Mouse (Mus musculus) kidney, adult 2 months (tissue): ENCODE measurements around the gene Tcf7l1.

ENCODE experiments used
- CTCF ChIP-seq: fragments of 200-500 bp; conservative IDR thresholded peaks from 2 replicates; pipeline ENCODE4 v1.5.1; 2011; ENCODE audit warnings: low read depth, mild to moderate bottlenecking, control low read depth, low read length, moderate library complexity, mixed read lengths; ENCODE audit not compliant: insufficient read depth, insufficient read length
- POLR2A ChIP-seq: fragments of 200-500 bp; IDR thresholded peaks from one replicate; pipeline ENCODE4 v1.6.1; 2011; ENCODE audit warnings: low read depth, low read length, control low read depth

DNA sequence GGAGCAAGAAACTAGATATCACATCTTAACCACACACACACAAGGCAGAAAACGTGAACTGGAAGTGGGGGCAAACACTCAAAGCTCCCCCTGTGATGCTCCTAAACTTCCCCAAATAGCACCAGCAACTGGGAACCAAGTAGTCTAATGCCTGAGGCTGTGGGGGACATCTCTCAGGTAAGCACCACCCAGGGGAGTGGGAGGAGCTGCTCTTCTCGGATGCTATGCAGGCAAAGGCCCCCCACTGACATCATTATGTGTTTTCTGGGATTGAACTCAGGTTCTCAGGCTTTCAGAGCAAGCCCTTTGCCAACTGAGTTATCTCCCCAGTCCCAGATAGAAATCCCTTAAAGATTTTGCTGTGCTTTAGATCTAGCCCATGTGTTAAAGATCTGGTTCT is 11.6 kb upstream of the Tcf7l1 start:
- TF ChIP-seq CTCF: no peak
- TF ChIP-seq POLR2A: no peak
